Mouse (Mus musculus) testis, adult 2 months (tissue): Measurements from ENCODE around the gene Ccdc40. TPM values are rescaled to one million over a fixed set of nuclear protein-coding genes. Genes with fewer than 3 reads are reported as not detected.
A peak's percentile ranks its signal among the peaks of the same experiment; 100 is the strongest.

Experiments used
- H3K27ac ChIP-seq: fragments of 200-500 bp; 2 replicates; pipeline ENCODE4 v1.5.1; 2012; ENCODE audit warnings: low read depth, low read length; ENCODE audit not compliant: control insufficient read depth, insufficient read depth
- H3K27me3 ChIP-seq: fragments of 200-500 bp; 2 replicates; pipeline ENCODE4 v1.6.1; 2012; ENCODE audit warnings: mild to moderate bottlenecking, low read length, moderate library complexity; ENCODE audit not compliant: control insufficient read depth, insufficient read depth
- H3K36me3 ChIP-seq: fragments of 200-500 bp; 2 replicates; pipeline ENCODE4 v1.6.1; 2012; ENCODE audit warnings: mild to moderate bottlenecking, low read length; ENCODE audit not compliant: control insufficient read depth, insufficient read depth
- H3K4me1 ChIP-seq: fragments of 200-500 bp; 2 replicates; pipeline ENCODE4 v1.6.1; 2012; ENCODE audit warnings: low read length; ENCODE audit not compliant: control insufficient read depth, insufficient read depth
- H3K4me3 ChIP-seq: fragments of 200-500 bp; 2 replicates; pipeline ENCODE4 v1.5.1; 2012; ENCODE audit warnings: low read depth, mild to moderate bottlenecking, low read length, moderate library complexity, mixed read lengths; ENCODE audit not compliant: control insufficient read depth
- CTCF ChIP-seq: fragments of 200-500 bp; IDR thresholded peaks from 2 replicates; pipeline ENCODE4 v1.5.1; 2012; ENCODE audit warnings: low read depth, mild to moderate bottlenecking, inconsistent platforms, low read length, moderate library complexity; ENCODE audit not compliant: control insufficient read depth, insufficient read depth, insufficient replicate concordance
- POLR2A ChIP-seq: fragments of 200-500 bp; IDR thresholded peaks from 2 replicates; pipeline ENCODE4 v1.6.1; 2012; ENCODE audit warnings: low read depth, mild to moderate bottlenecking, inconsistent platforms, low read length, moderate library complexity; ENCODE audit not compliant: control insufficient read depth
- polyA plus RNA-seq: library from polyadenylated mRNA; depleted of rRNA; stranded (reverse); fragments of >200 nt; gene quantifications from 2 replicates; pipeline ENCODE4 v1.2.3, GENCODE M21; 2012; rRNA removed

The Ccdc40 gene
- polyA plus RNA-seq = 73.2 and 78.5 TPM in 2 replicates

- Histone ChIP-seq H3K4me1 (peaks cover 13% of the 10 kb centered on the region), H3K36me3 (no peaks in the 10 kb centered on the region), H3K4me3 (peak within 1 kb of the TSS; percentile 89), H3K27ac (peak within 1 kb of the TSS; percentile 56; the same call in 1 of the 2 replicates), H3K27me3 (no peaks in the 10 kb centered on the region)
- TF ChIP-seq CTCF (no peak), POLR2A (0 out of 2 replicates have a peak, but pooled peaks have one; percentile 35)
Measured at GRCm38 (mm10) chr11:119228091-119228781, at the start of gene Ccdc40, which contains the start of gene Tbc1d16. Ccdc40 (plus strand) TSS chr11:119228572. Tbc1d16 (minus strand) TSS chr11:119228499.

GRCm38 (mm10) chr11:119180824-119181582 is 47.4 kb upstream of the Ccdc40 start:
- Histone ChIP-seq H3K27ac (no peak overlapping the region), H3K4me3 (no peak overlapping the region), H3K27me3 (no peaks in the 10 kb centered on the region), H3K36me3 (no peaks in the 10 kb centered on the region), H3K4me1 (peaks cover 6% of the 10 kb centered on the region)
- no peak for TF ChIP-seq POLR2A

- no peaks in the 10 kb centered on the region for H3K36me3 ChIP-seq
- H3K27me3 ChIP-seq = no peaks in the 10 kb centered on the region
- no peak overlapping the region for H3K4me3 ChIP-seq
- peaks cover 6% of the 10 kb centered on the region for H3K4me1 ChIP-seq
- no peak overlapping the region for H3K27ac ChIP-seq
- TF ChIP-seq POLR2A = no peak
- TF ChIP-seq CTCF = no peak
Measured at GRCm38 (mm10) chr11:119181861-119182395, 46.4 kb upstream of the Ccdc40 start.

GRCm38 (mm10) chr11:119183684-119184310 is 44.6 kb upstream of the Ccdc40 start:
- Histone ChIP-seq H3K27me3 (no peaks in the 10 kb centered on the region), H3K4me1 (peaks cover 9% of the 10 kb centered on the region), H3K4me3 (no peak overlapping the region), H3K36me3 (no peaks in the 10 kb centered on the region), H3K27ac (no peak overlapping the region)
- no peak for TF ChIP-seq POLR2A
- no peak for TF ChIP-seq CTCF

GRCm38 (mm10) chr11:119186381-119186780 is 42.0 kb upstream of the Ccdc40 start:
- no peak for TF ChIP-seq POLR2A
- no peak for TF ChIP-seq CTCF
- no peak overlapping the region for H3K4me3 ChIP-seq
- H3K4me1 ChIP-seq = peaks cover 12% of the 10 kb centered on the region
- no peaks in the 10 kb centered on the region for H3K27me3 ChIP-seq
- H3K27ac ChIP-seq = no peak overlapping the region
- H3K36me3 ChIP-seq = no peaks in the 10 kb centered on the region

- TF ChIP-seq CTCF (peak; percentile 69; the same call in 1 of the 2 replicates), POLR2A (no peak)
- no peak overlapping the region for H3K27ac ChIP-seq
- no peak overlapping the region for H3K4me3 ChIP-seq
- peaks cover 18% of the 10 kb centered on the region for H3K4me1 ChIP-seq
- no peaks in the 10 kb centered on the region for H3K36me3 ChIP-seq
- H3K27me3 ChIP-seq = no peaks in the 10 kb centered on the region
Measured at GRCm38 (mm10) chr11:119186989-119187799, 41.2 kb upstream of the Ccdc40 start.
